Mouse (Mus musculus) myocyte (in vitro differentiated cells): Measurements from ENCODE around the gene Itsn1.

Experiments used
- CEBPB ChIP-seq: IDR thresholded peaks from 2 replicates; pipeline ENCODE4 v1.6.1; 2011; ENCODE audit warnings: mild to moderate bottlenecking, moderate library complexity; ENCODE audit not compliant: poor library complexity, insufficient read depth, severe bottlenecking
- E2F4 ChIP-seq: IDR thresholded peaks from one replicate; pipeline ENCODE4 v1.6.1; 2011; ENCODE audit warnings: mild to moderate bottlenecking, control low read depth, moderate library complexity; ENCODE audit not compliant: insufficient read depth
- MAX ChIP-seq: IDR thresholded peaks from one replicate; pipeline ENCODE4 v1.6.1; 2011; ENCODE audit warnings: low read depth, mild to moderate bottlenecking, control low read depth
- MYOD1 ChIP-seq, 3 experiments: IDR thresholded peaks; one replicate each; pipeline ENCODE4 v1.6.1; 2011; ENCODE audit warnings: control low read depth in 2 of 3, low read depth in 2 of 3, mild to moderate bottlenecking in 2 of 3, moderate library complexity in 1 of 3; ENCODE audit not compliant: insufficient read length in 2 of 3, control insufficient read depth in 1 of 3
- MYOG ChIP-seq, 3 experiments: IDR thresholded peaks; one replicate each; pipeline ENCODE4 v1.6.1; 2011; ENCODE audit warnings: control low read depth in 2 of 3, low read depth in 2 of 3, mild to moderate bottlenecking in 2 of 3; ENCODE audit not compliant: insufficient read length in 2 of 3, control insufficient read depth in 1 of 3, insufficient read depth in 1 of 3
- POLR2A ChIP-seq: IDR thresholded peaks from one replicate; pipeline ENCODE4 v1.6.1; 2011; ENCODE audit warnings: low read depth, mild to moderate bottlenecking, control low read depth, moderate library complexity; ENCODE audit not compliant: insufficient read length
- POLR2AphosphoS2 ChIP-seq: IDR thresholded peaks from one replicate; pipeline ENCODE4 v1.6.1; 2011; ENCODE audit warnings: low read depth, control low read depth; ENCODE audit not compliant: insufficient read length
- SRF ChIP-seq: IDR thresholded peaks from one replicate; pipeline ENCODE4 v1.6.1; 2011; ENCODE audit warnings: low read depth; ENCODE audit not compliant: control insufficient read depth, insufficient read length
- TCF12 ChIP-seq: IDR thresholded peaks from one replicate; pipeline ENCODE4 v1.6.1; 2011; ENCODE audit warnings: mild to moderate bottlenecking, control low read depth; ENCODE audit not compliant: poor library complexity, insufficient read depth, severe bottlenecking
- TCF3 ChIP-seq: IDR thresholded peaks from one replicate; pipeline ENCODE4 v1.6.1; 2011; ENCODE audit warnings: low read depth, control low read depth; ENCODE audit not compliant: insufficient read length
- USF1 ChIP-seq: IDR thresholded peaks from one replicate; pipeline ENCODE4 v1.6.1; 2011; ENCODE audit warnings: low read depth, mild to moderate bottlenecking, control low read depth, moderate library complexity

DNA sequence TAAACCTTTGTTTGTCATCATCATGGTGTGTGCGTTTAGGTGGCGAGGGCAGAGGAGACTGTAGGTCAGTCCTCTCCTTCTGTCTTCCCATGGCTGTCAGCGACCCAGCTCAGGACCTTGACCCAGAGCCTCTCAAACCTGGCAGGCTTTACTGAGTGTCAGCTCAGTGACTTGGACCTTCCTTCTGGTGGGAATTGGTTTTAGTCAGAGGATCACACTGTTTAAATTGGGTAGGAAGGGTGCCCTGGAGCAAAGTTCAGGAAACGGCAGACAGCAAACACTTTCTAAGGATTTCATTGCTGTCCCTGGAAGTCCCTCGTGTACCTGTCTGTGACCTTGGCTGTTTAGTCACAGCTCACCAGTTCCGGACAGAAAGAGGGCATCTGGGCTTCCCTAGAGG, 55.2 kb downstream of the Itsn1 start:
- no peak for TF ChIP-seq POLR2A
- TF ChIP-seq POLR2AphosphoS2: no peak
- TF ChIP-seq USF1: no peak
- TF ChIP-seq E2F4: no peak
- no peak for TF ChIP-seq MYOD1 (IDR thresholded peaks at IDR 0.05; ENCODE audit: control insufficient read depth in 1 of 3, insufficient read length in 2 of 3, low read depth in 2 of 3)
- no peak for TF ChIP-seq TCF12
- TF ChIP-seq MAX: no peak
- no peak for TF ChIP-seq CEBPB
- TF ChIP-seq SRF: no peak
- no peak for TF ChIP-seq TCF3
- TF ChIP-seq MYOG (IDR thresholded peaks at IDR 0.05; ENCODE audit: control insufficient read depth in 1 of 3, insufficient read depth in 1 of 3, insufficient read length in 2 of 3, low read depth in 2 of 3): no peak
